Mouse (Mus musculus): ENCODE results near the gene Gm42372.

The Gm42372 gene

GRCm38 (mm10) chr7:17030239-17030638 lies 47.4 kb downstream of the Gm42372 start:
- DNase-seq (ENCODE audit: low spot score in 2 of 2), result peak; percentile 39 to 51
